Mouse (Mus musculus) T-helper 17 cell (primary cell): ENCODE measurements around the gene Ccs.

Source experiments
- in situ Hi-C, 2 experiments: fragments of 300-600 bp; cut with MboI, MseI; formaldehyde crosslinking; loops; 1 replicate in 1 of 2; 2 replicates in 1 of 2; pipeline ENCODE4 v1.15.1; 2025; ENCODE audit warnings: high pct_unique_total_duplicates in 2 of 2

Ccs gene

GRCm38 (mm10) chr19:4839149-4839548, at the start of gene Ccs, which contains the start of gene Ccdc87:
Ccs (minus strand) TSS chr19:4839332.
Ccdc87 (plus strand) TSS chr19:4839366.
- in situ Hi-C loops = no loop called here

- in situ Hi-C loops = loop anchor here in 1 of 2 experiments (25.0 kb wide), 1 partner anchor 1278 kb away; no protein-coding TSS in a partner anchor
These were observed 44.8 kb upstream of the Ccs start for GRCm38 (mm10) chr19:4883961-4884360.

- in situ Hi-C loops = loop anchor here in 1 of 2 experiments (25.0 kb wide), 1 partner anchor 1283 kb away; no protein-coding TSS in a partner anchor
These were observed 40.2 kb upstream of the Ccs start for GRCm38 (mm10) chr19:4879324-4879703.

GRCm38 (mm10) chr19:4878405-4879323, 39.5 kb upstream of the Ccs start, which contains the start of gene Zdhhc24:
Zdhhc24 (plus strand) TSS chr19:4878668.
- in situ Hi-C loops = loop anchor here in 1 of 2 experiments (25.0 kb wide), 1 partner anchor 1284 kb away; no protein-coding TSS in a partner anchor

GRCm38 (mm10) chr19:4877785-4878184, 38.7 kb upstream of the Ccs start, which contains the start of gene Actn3:
Actn3 (minus strand) TSS chr19:4877909.
- in situ Hi-C loops = loop anchor here in 1 of 2 experiments (25.0 kb wide), 1 partner anchor 1285 kb away; no protein-coding TSS in a partner anchor

- in situ Hi-C loops = loop anchor here in 1 of 2 experiments (25.0 kb wide), 1 partner anchor 1286 kb away; no protein-coding TSS in a partner anchor
These were observed 37.6 kb upstream of the Ccs start for GRCm38 (mm10) chr19:4876755-4877154.

- in situ Hi-C loops = loop anchor here in 1 of 2 experiments (25.0 kb wide), 1 partner anchor 1286 kb away; no protein-coding TSS in a partner anchor
These were observed 37.1 kb upstream of the Ccs start for GRCm38 (mm10) chr19:4876241-4876640.

GRCm38 (mm10) chr19:4874613-4875012, 35.5 kb upstream of the Ccs start:
- in situ Hi-C loops = loop anchor here in 1 of 2 experiments (25.0 kb wide), 1 partner anchor 1288 kb away; no protein-coding TSS in a partner anchor

- in situ Hi-C loops = no loop called here
These were observed 26.0 kb upstream of the Ccs start for GRCm38 (mm10) chr19:4865147-4865546.

- in situ Hi-C loops = no loop called here
These were observed 23.9 kb upstream of the Ccs start for GRCm38 (mm10) chr19:4863048-4863447.

GRCm38 (mm10) chr19:4859081-4859480, 19.9 kb upstream of the Ccs start:
- in situ Hi-C loops = no loop called here

- in situ Hi-C loops = no loop called here
These were observed 16.8 kb upstream of the Ccs start for GRCm38 (mm10) chr19:4855951-4856350.

- in situ Hi-C loops = no loop called here
These were observed 16.3 kb upstream of the Ccs start for GRCm38 (mm10) chr19:4855470-4855820.

GRCm38 (mm10) chr19:4854552-4855469, 15.7 kb upstream of the Ccs start, which contains the start of gene Ctsf:
Ctsf (plus strand) TSS chr19:4855130.
- in situ Hi-C loops = no loop called here

- in situ Hi-C loops = no loop called here
These were observed 11.1 kb upstream of the Ccs start for GRCm38 (mm10) chr19:4850281-4850680.

- in situ Hi-C loops = loop anchor here in 1 of 2 experiments (10.0 kb wide), 1 partner anchor 225 kb away; the partner anchor contains the start of gene Rce1
These were observed 10.7 kb upstream of the Ccs start for GRCm38 (mm10) chr19:4849800-4850199.

GRCm38 (mm10) chr19:4847490-4847889, 8.4 kb upstream of the Ccs start:
- in situ Hi-C loops = loop anchor here in 1 of 2 experiments (10.0 kb wide), 1 partner anchor 223 kb away; the partner anchor contains the start of gene Rce1

GRCm38 (mm10) chr19:4845846-4846245, 6.7 kb upstream of the Ccs start:
- in situ Hi-C loops = loop anchor here in 1 of 2 experiments (10.0 kb wide), 1 partner anchor 221 kb away; the partner anchor contains the start of gene Rce1

GRCm38 (mm10) chr19:4842611-4843010, 3.5 kb upstream of the Ccs start:
- in situ Hi-C loops = loop anchor here in 1 of 2 experiments (10.0 kb wide), 1 partner anchor 218 kb away; the partner anchor contains the start of gene Rce1

- in situ Hi-C loops = loop anchor here in 1 of 2 experiments (10.0 kb wide), 1 partner anchor 216 kb away; the partner anchor contains the start of gene Rce1
These were observed 1.7 kb upstream of the Ccs start for GRCm38 (mm10) chr19:4840848-4841247.
